Mouse (Mus musculus): Measurements from ENCODE around the gene Nek2.

DNA sequence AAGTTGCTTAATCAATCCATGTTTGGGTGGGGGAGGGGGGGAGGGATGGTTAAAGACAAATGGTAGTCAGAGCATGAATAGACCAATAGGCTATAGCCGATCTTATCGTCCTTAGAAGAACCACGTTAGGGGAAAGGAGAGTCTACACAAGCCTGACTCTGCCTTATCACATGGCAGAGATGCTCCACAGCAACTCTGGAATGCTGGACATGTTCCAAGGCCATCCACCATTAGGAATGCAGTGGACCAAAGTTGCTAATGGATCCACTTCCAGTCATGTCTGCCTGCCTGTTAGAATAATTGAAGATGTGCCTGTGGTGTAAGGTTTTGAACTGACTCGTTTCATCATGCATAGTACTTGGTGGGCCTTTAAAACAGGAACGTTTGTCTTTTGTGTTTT, 40.0 kb downstream of the Nek2 start:
- TF ChIP-seq CTCF (IDR thresholded peaks at IDR 0.05; ENCODE audit: insufficient read depth, low read depth, low read length) (no peak), POLR2A (IDR thresholded peaks at IDR 0.05; ENCODE audit: insufficient read depth, low read depth, low read length) (no peak)

Measured in olfactory bulb, adult 2 months (tissue).